Mouse (Mus musculus) E14TG2a.4 (cell line): ENCODE data around the gene Tbc1d1.

ENCODE experiments used
- H3K27me3 ChIP-seq: 2 replicates; pipeline ENCODE4 v1.6.1; 2014; ENCODE audit warnings: low read length, control low read depth; ENCODE audit not compliant: insufficient read depth
- H3K36me3 ChIP-seq: 2 replicates; pipeline ENCODE4 v1.6.1; 2014; ENCODE audit warnings: low read length, control low read depth; ENCODE audit not compliant: insufficient read depth
- H3K4me1 ChIP-seq: replicated peaks from 2 replicates; pipeline ENCODE4 v1.6.1; 2014; ENCODE audit warnings: low read depth, low read length, control low read depth
- H3K4me3 ChIP-seq: replicated peaks from 2 replicates; pipeline ENCODE4 v1.5.1; 2014; ENCODE audit warnings: mild to moderate bottlenecking, low read length
- H3K9me3 ChIP-seq: 2 replicates; pipeline ENCODE4 v1.6.1; 2014; ENCODE audit warnings: low read length, control low read depth
- CTCF ChIP-seq: conservative IDR thresholded peaks from 2 replicates; pipeline ENCODE4 v1.5.1; 2014; ENCODE audit warnings: low read length
- NANOG ChIP-seq: IDR thresholded peaks from 2 replicates; pipeline ENCODE4 v1.6.1; 2014; ENCODE audit warnings: borderline replicate concordance, low read length, mixed read lengths
- POU5F1 ChIP-seq: IDR thresholded peaks from 2 replicates; pipeline ENCODE4 v1.6.1; 2014; ENCODE audit warnings: low read length, borderline replicate concordance

Tbc1d1 gene

GRCm38 (mm10) chr5:64242795-64243455 is 86.8 kb downstream of the Tbc1d1 start:
- Histone ChIP-seq H3K27me3 (no peaks in the 10 kb centered on the region), H3K4me1 (peaks cover 62% of the 10 kb centered on the region), H3K9me3 (no peaks in the 10 kb centered on the region), H3K36me3 (no peaks in the 10 kb centered on the region), H3K4me3 (no peak overlapping the region)
- TF ChIP-seq NANOG (no peak), POU5F1 (no peak), CTCF (no peak)

DNA sequence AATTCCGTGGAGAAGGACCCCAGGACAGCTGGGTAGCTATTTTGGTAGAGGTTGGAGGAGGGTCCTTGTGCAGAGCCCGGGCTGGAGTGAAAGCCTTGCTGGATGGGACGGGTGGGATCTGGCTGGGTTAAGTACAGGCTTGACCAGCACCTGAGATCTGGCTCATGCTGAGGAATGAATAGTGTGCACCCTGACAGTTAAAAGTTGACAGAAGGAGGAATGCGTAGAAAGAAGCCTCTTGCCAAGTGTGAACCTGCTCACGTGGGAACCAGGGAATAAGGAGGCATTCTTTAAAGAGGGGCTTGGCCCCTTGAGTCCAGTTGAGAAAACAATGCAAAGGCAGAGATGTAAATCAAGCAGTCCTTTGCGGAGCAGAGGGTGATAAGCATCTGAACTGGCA is 87.6 kb downstream of the Tbc1d1 start:
- TF ChIP-seq NANOG (no peak), POU5F1 (no peak), CTCF (no peak)
- Histone ChIP-seq H3K4me1 (peaks cover 55% of the 10 kb centered on the region), H3K9me3 (no peaks in the 10 kb centered on the region), H3K36me3 (no peaks in the 10 kb centered on the region), H3K4me3 (no peak overlapping the region), H3K27me3 (no peaks in the 10 kb centered on the region)

DNA sequence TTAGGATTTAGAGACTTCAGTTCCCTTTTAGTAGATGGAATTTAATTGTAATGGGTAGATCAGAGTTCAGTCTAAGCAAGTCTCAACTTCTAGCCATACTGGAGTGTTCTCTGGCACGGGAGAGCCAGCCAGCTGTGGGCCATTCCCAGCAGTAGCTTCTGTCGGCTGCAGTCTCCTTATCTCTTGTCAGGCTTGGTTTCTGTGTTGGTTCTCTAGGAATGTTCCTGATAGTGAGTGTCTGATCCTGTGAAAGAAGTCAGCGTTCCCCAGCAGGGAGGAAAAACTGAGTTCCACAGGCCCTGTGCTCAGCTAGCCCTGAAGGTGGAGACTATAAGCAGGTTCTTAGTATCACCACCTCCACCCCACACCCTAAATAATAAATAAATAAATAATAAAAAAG is 88.2 kb downstream of the Tbc1d1 start:
- Histone ChIP-seq H3K9me3 (no peaks in the 10 kb centered on the region), H3K4me1 (peaks cover 52% of the 10 kb centered on the region), H3K27me3 (no peaks in the 10 kb centered on the region), H3K4me3 (no peak overlapping the region), H3K36me3 (no peaks in the 10 kb centered on the region)
- TF ChIP-seq POU5F1 (no peak), CTCF (no peak), NANOG (no peak)

DNA sequence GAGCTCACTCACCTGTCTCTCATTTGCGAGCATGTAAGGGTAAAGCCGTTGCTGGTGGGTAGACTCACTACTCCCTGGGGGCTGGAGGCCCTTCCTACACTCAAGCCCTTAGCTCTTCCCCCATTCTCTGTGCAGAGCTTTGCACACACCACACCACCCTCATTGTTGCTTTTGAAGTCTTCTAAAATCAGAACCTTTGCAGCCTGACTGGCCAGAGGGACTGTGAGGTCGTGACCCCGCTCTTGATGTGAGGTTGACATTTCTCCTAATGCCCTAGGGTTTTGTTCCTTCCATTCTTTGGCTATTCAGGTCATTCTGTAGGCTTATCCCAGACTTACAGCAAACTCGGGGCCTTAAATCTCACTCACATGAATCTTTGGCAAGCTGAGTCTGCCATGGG is 88.6 kb downstream of the Tbc1d1 start:
- Histone ChIP-seq H3K4me1 (peaks cover 52% of the 10 kb centered on the region), H3K27me3 (no peaks in the 10 kb centered on the region), H3K36me3 (no peaks in the 10 kb centered on the region), H3K4me3 (no peak overlapping the region), H3K9me3 (no peaks in the 10 kb centered on the region)
- TF ChIP-seq POU5F1 (no peak), NANOG (no peak), CTCF (no peak)

DNA sequence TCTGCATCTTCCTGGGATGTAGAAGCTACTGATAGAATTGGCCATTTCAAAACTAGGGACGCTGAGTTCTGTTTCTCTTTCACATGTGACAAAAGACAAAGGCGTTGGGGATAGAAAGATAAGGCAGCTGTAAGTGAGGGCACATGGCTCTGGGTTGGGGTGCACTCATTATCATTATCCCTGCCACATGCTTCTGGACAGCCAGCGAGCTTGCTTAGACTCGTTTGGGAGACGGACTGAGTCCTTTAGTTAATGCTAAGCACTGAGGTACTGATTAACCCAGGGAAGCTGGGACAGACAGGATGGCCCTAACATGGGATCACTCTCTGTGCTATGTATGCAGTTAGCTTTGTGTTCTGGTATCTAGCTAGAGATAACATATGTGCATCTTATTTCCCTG is 95.3 kb downstream of the Tbc1d1 start:
- Histone ChIP-seq H3K4me1 (peaks cover 35% of the 10 kb centered on the region), H3K9me3 (no peaks in the 10 kb centered on the region), H3K27me3 (no peaks in the 10 kb centered on the region), H3K4me3 (no peak overlapping the region), H3K36me3 (no peaks in the 10 kb centered on the region)
- TF ChIP-seq POU5F1 (no peak), CTCF (no peak), NANOG (no peak)

DNA sequence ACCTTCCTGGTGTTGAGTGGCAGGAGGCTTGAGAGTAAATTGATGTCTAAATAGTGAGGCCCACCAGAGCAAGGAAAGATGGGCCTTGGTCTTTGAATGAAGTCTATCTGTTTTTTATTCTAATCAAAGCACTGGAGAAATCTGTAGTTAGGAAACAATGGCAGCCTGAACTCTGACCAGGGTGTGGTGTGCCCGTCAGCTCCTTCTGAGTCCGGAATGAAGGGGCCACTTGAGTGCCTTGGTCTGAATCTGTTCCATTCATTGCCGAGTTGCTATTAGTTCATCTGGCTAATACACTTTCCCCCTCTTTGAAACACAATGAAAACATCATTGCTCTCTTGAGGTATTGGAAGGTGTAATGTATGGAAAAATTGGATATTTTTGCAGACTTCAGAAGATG is 98.2 kb downstream of the Tbc1d1 start:
- no peak for TF ChIP-seq POU5F1
- no peak for TF ChIP-seq NANOG
- TF ChIP-seq CTCF = no peak
- Histone ChIP-seq H3K4me1 (peaks cover 53% of the 10 kb centered on the region), H3K36me3 (peaks cover 16% of the 10 kb centered on the region), H3K27me3 (no peaks in the 10 kb centered on the region), H3K9me3 (no peaks in the 10 kb centered on the region), H3K4me3 (no peak overlapping the region)

DNA sequence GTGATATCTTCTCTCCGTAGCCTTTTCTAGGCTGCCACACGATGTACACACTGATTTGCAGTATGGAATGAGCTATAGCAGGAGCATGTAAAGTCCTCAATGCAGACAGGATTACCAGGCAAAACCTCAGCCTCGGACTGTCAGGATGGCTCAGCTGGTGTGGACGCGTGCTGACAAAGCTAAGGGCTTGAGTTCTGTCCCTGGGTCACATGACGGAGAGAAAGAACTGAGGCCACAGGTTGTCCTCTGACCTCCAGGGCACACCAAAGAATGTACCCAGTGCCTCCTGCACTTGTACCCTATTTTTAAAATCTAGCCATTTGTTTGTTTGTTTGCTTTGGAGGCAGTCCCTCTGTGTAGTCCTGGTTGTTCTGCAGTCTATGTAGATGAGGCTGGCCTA is 98.9 kb downstream of the Tbc1d1 start:
- Histone ChIP-seq H3K4me1 (peaks cover 53% of the 10 kb centered on the region), H3K36me3 (peaks cover 23% of the 10 kb centered on the region), H3K4me3 (no peak overlapping the region), H3K9me3 (no peaks in the 10 kb centered on the region), H3K27me3 (no peaks in the 10 kb centered on the region)
- TF ChIP-seq NANOG = no peak
- TF ChIP-seq POU5F1 = no peak
- TF ChIP-seq CTCF = no peak

- Histone ChIP-seq H3K9me3 (no peaks in the 10 kb centered on the region), H3K27me3 (no peaks in the 10 kb centered on the region), H3K4me3 (no peak overlapping the region), H3K4me1 (peaks cover 18% of the 10 kb centered on the region), H3K36me3 (peaks cover 40% of the 10 kb centered on the region)
- TF ChIP-seq CTCF (no peak), POU5F1 (no peak)
Observed at GRCm38 (mm10) chr5:64263348-64263747, 107.2 kb downstream of the Tbc1d1 start.

DNA sequence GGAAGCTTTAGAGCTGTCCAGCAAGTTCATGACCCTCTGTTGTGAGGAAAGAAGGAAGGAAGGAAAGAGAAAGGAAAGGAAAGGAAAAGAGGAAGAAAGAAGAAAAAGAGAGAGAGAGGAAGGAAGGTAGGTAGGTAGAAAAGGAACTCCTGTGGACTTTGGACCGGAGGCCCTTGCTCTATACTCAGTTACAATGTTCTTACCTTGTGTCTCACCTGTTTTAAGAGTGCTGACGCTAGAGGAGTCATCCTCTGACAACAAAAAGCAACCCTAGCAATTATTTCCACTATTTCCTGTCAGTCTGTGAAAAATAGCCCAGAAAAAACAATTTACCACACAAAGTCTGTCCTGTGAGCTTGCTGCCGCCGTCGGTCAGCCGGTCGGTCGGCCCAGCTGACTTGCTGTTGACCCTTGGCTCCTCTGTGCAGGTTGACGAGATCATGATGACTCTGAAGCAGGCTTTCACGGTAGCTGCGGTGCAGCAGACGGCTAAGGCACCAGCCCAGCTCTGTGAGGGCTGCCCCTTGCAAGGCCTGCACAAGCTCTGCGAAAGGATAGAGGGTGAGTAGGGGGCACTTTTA is 107.9 kb downstream of the Tbc1d1 start:
- Histone ChIP-seq H3K4me3 (no peak overlapping the region), H3K36me3 (peaks cover 34% of the 10 kb centered on the region), H3K9me3 (no peaks in the 10 kb centered on the region), H3K27me3 (no peaks in the 10 kb centered on the region), H3K4me1 (peaks cover 16% of the 10 kb centered on the region)
- TF ChIP-seq CTCF (no peak), POU5F1 (no peak), NANOG (no peak)
